Mouse (Mus musculus) brain, embryonic 14.5 days (tissue): ENCODE measurements around the gene Eid1. TPM values are rescaled to one million over a fixed set of nuclear protein-coding genes. Genes with fewer than 3 reads are reported as not detected.

Experiments used
- DNase-seq: peaks from one replicate; pipeline ENCODE4 v3.0.0-alpha.2; 2011; ENCODE audit warnings: low read depth
- CTCF ChIP-seq: fragments of 200-500 bp; IDR thresholded peaks from 2 replicates; pipeline ENCODE4 v1.5.1; 2012; ENCODE audit warnings: inconsistent platforms, mild to moderate bottlenecking, moderate library complexity, borderline replicate concordance; ENCODE audit not compliant: insufficient read depth, insufficient read length; ENCODE audit errors: extremely low read depth
- POLR2A ChIP-seq: fragments of 200-500 bp; IDR thresholded peaks from 2 replicates; pipeline ENCODE4 v1.6.1; 2012; ENCODE audit warnings: mild to moderate bottlenecking, inconsistent platforms, borderline replicate concordance; ENCODE audit not compliant: poor library complexity, insufficient read depth, insufficient read length, severe bottlenecking; ENCODE audit errors: extremely low read depth
- polyA plus RNA-seq: library from polyadenylated mRNA; depleted of rRNA; stranded (reverse); fragments of >200 nt; gene quantifications from 2 replicates; pipeline ENCODE4 v1.2.3, GENCODE M21; 2012; rRNA removed

Eid1 gene
- polyA plus RNA-seq, 1 experiment = 326 TPM

- DNase-seq = peak; percentile 68
- no peak for TF ChIP-seq CTCF
- no peak for TF ChIP-seq POLR2A
Observed at GRCm38 (mm10) chr2:125706510-125706921, 33.6 kb downstream of the Eid1 start.

DNA sequence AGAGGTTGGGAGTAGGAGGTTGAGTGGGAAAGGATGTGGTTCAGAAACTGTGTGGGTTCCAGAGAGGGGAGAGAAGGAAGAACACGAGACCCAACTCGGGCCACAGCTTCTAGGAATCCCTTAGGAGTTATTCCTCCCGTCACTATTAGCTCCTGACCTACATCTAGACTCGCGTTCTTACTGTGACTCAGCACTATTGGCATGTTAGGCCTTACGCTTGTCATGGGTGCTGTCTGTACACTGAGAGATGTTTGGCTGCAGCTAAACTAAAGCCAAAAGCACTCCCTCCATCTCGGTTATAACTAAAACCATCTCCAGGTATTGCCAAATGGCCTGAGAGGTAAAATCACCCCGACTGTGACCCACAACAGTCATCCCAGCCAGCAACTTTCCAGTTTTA lies 43.7 kb downstream of the Eid1 start:
- TF ChIP-seq POLR2A = no peak
- TF ChIP-seq CTCF = no peak
- no peak for DNase-seq

GRCm38 (mm10) chr2:125723086-125723407 lies 50.2 kb downstream of the Eid1 start:
- DNase-seq = peak; percentile 27
- no peak for TF ChIP-seq POLR2A

GRCm38 (mm10) chr2:125723408-125724085 lies 50.7 kb downstream of the Eid1 start:
- DNase-seq = no peak

GRCm38 (mm10) chr2:125724086-125724430 lies 51.2 kb downstream of the Eid1 start, which contains the start of gene Shc4:
Gene Shc4 (minus strand): TSS chr2:125724148.
- TF ChIP-seq POLR2A = no peak
- TF ChIP-seq CTCF = no peak
- DNase-seq = peak; percentile 91

More at GRCm38 (mm10) chr2:125723408-125724085, 50.7 kb downstream of the Eid1 start:
- TF ChIP-seq POLR2A (no peak), CTCF (peak; percentile 16; the same call in 1 of the 2 replicates)

Other genes with a start within 250 kb of the Eid1 start
- 0.09 and 0.10 TPM in 2 replicates for gene Gm9913, start 168.0 kb upstream of the Eid1 start, polyA plus RNA-seq
- 3.1 and 6.9 TPM in 2 replicates for gene Fbn1, start 165.1 kb upstream of the Eid1 start, polyA plus RNA-seq
- gene Cep152, start 48.0 kb upstream of the Eid1 start, polyA plus RNA-seq = 3.5 and 4.4 TPM in 2 replicates
- 1.3 and 2.9 TPM in 2 replicates for gene Shc4, start 51.1 kb downstream of the Eid1 start, polyA plus RNA-seq
- 14.7 and 28.4 TPM in 2 replicates for gene Secisbp2l, start 109.8 kb downstream of the Eid1 start, polyA plus RNA-seq
- gene Galk2, start 186.0 kb downstream of the Eid1 start, polyA plus RNA-seq = 20.1 and 21.7 TPM in 2 replicates
- 59.5 and 66.7 TPM in 2 replicates for gene Cops2, start 186.0 kb downstream of the Eid1 start, polyA plus RNA-seq